Mouse (Mus musculus) cortical plate, adult 2 months (tissue): ENCODE results near the gene Hpse2. TPM values are rescaled to one million over a fixed set of nuclear protein-coding genes. Genes with fewer than 3 reads are reported as not detected.

ENCODE experiments used
- H3K27ac ChIP-seq: fragments of 200-500 bp; 2 replicates; pipeline ENCODE4 v1.5.1; 2012; ENCODE audit warnings: low read length, control low read depth, inconsistent platforms; ENCODE audit not compliant: insufficient read depth
- H3K4me1 ChIP-seq: fragments of 200-500 bp; 2 replicates; pipeline ENCODE4 v1.6.1; 2011; ENCODE audit warnings: low read length; ENCODE audit not compliant: control insufficient read depth, insufficient read depth
- H3K4me3 ChIP-seq: fragments of 200-500 bp; 2 replicates; pipeline ENCODE4 v1.5.1; 2011; ENCODE audit warnings: mild to moderate bottlenecking, low read length, control low read depth; ENCODE audit not compliant: insufficient read depth
- CTCF ChIP-seq: fragments of 200-500 bp; IDR thresholded peaks from 2 replicates; pipeline ENCODE4 v1.5.1; 2011; ENCODE audit warnings: mild to moderate bottlenecking, control low read depth, low read length; ENCODE audit not compliant: insufficient read depth; ENCODE audit errors: extremely low read depth
- POLR2A ChIP-seq: fragments of 200-500 bp; IDR thresholded peaks from 2 replicates; pipeline ENCODE4 v1.6.1; 2011; ENCODE audit warnings: mild to moderate bottlenecking, low read length, control low read depth; ENCODE audit not compliant: insufficient read depth; ENCODE audit errors: extremely low read depth
- polyA plus RNA-seq: library from polyadenylated mRNA; depleted of rRNA; stranded (reverse); fragments of >200 nt; gene quantifications from 2 replicates; pipeline ENCODE4 v1.2.3, GENCODE M21; 2012; rRNA removed

The Hpse2 gene
- polyA plus RNA-seq, 1 experiment, result 0.02 TPM

GRCm38 (mm10) chr19:42740163-42740899 is 647.8 kb downstream of the Hpse2 start:
- H3K4me1 ChIP-seq, result peaks cover 2% of the 10 kb centered on the region; the same call in 1 of the 2 replicates
- H3K27ac ChIP-seq, result no peak overlapping the region
- no peak overlapping the region for H3K4me3 ChIP-seq
- no peak for TF ChIP-seq CTCF
- no peak for TF ChIP-seq POLR2A

- no peak for TF ChIP-seq CTCF
- no peak for TF ChIP-seq POLR2A
- Histone ChIP-seq H3K4me3 (no peak overlapping the region), H3K27ac (no peak overlapping the region)
Measured at GRCm38 (mm10) chr19:42739734-42740133, 648.4 kb downstream of the Hpse2 start.

GRCm38 (mm10) chr19:42737753-42738152 is 650.4 kb downstream of the Hpse2 start:
- no peak overlapping the region for H3K27ac ChIP-seq
- TF ChIP-seq CTCF (no peak), POLR2A (no peak)

More at GRCm38 (mm10) chr19:42739734-42740133, 648.4 kb downstream of the Hpse2 start:
- peaks cover 2% of the 10 kb centered on the region; the same call in 1 of the 2 replicates for H3K4me1 ChIP-seq

More at GRCm38 (mm10) chr19:42737753-42738152, 650.4 kb downstream of the Hpse2 start:
- Histone ChIP-seq H3K4me3 (no peak overlapping the region), H3K4me1 (peaks cover 2% of the 10 kb centered on the region; the same call in 1 of the 2 replicates)

Other genes starting within 250 kb of the Hpse2 start
- gene Cnnm1, start 52.1 kb upstream of the Hpse2 start, polyA plus RNA-seq, result 52.6 and 59.8 TPM in 2 replicates
- 366 and 370 TPM in 2 replicates for gene Got1, start 136.2 kb upstream of the Hpse2 start, polyA plus RNA-seq
- not detected in 2 replicates for gene Nkx2-3, start 224.0 kb upstream of the Hpse2 start, polyA plus RNA-seq